Mouse (Mus musculus) urinary bladder, postnatal 14 days (tissue): Measurements from ENCODE around the gene Baiap3.

ENCODE experiments used
- DNase-seq: peaks from one replicate; pipeline ENCODE4 v3.0.0; 2021; ENCODE audit warnings: low spot score

Baiap3 gene

GRCm38 (mm10) chr17:25210680-25211466 is 45.3 kb downstream of the Baiap3 start:
- no peak for DNase-seq

- no peak for DNase-seq
Measured at GRCm38 (mm10) chr17:25210006-25210405, 46.2 kb downstream of the Baiap3 start.

GRCm38 (mm10) chr17:25202401-25202800 is 53.8 kb downstream of the Baiap3 start:
- DNase-seq = no peak
